ENCODE assay signal across 8 mouse cellular contexts in the genomic region with DNA sequence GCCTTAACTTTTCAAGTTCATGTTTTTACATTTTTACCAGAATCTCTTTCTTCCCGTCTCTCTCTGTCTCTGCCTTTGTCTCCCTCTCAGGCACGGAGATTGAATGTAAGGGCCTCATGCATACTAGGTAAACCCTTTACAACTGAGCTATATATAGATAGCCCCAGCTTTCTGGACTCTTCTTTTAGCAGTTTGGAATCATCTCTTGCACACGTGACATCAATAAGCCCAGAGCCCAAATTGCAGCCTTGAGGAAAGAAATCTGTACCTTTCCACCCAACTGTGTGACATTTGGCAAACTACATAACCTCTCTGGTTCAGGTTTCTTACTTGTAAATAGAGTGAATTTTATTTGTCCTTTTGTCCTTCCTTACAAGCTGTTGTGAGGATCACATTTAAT. TPM values are rescaled to one million over a fixed set of nuclear protein-coding genes. Genes with fewer than 3 reads are reported as not detected.
A peak's percentile ranks its signal among the peaks of the same experiment; 100 is the strongest.
DNase-seq lines count a peak whose midpoint lies in the region; ATAC-seq and TF ChIP-seq lines count a peak whose summit lies in the region.

No protein-coding gene starts in this region.

- no peak for ATAC-seq in kidney, embryonic 15.5 days (replicated peaks; ENCODE audit: low FRiP score)
- ATAC-seq in hindbrain, embryonic 16.5 days = no peak
- no peak for ATAC-seq in midbrain, embryonic 15.5 days (replicated peaks)

- H3K9me3 ChIP-seq in kidney, embryonic 15.5 days (replicated peaks) = no peaks in the 10 kb centered on the region
- no peaks in the 10 kb centered on the region for H3K9me3 ChIP-seq in hindbrain, embryonic 16.5 days (ENCODE audit: control insufficient read depth, low read length)
- H3K9me3 ChIP-seq in midbrain, embryonic 15.5 days = no peaks in the 10 kb centered on the region

- no peak overlapping the region for H3K27ac ChIP-seq in kidney, embryonic 15.5 days
- H3K27ac ChIP-seq in cortical plate, adult 2 months (ENCODE audit: insufficient read depth, low read length) = peak overlapping the region; percentile 99
- no peak overlapping the region; the same call in 1 of the 2 replicates for H3K27ac ChIP-seq in hindbrain, embryonic 16.5 days (ENCODE audit: low read depth, low read length)
- peak overlapping the region; percentile 97 for H3K27ac ChIP-seq in midbrain, embryonic 15.5 days

- no peaks in the 10 kb centered on the region for H3K36me3 ChIP-seq in kidney, embryonic 15.5 days
- H3K36me3 ChIP-seq in hindbrain, embryonic 16.5 days (ENCODE audit: control insufficient read depth, insufficient read depth, low read length) = no peaks in the 10 kb centered on the region
- H3K36me3 ChIP-seq in midbrain, embryonic 15.5 days (replicated peaks) = no peaks in the 10 kb centered on the region

- 37% methylated on average over 3 of the region's 3 CpGs for WGBS in kidney, embryonic 15.5 days
- WGBS in hindbrain, embryonic 16.5 days = 14% methylated on average over 3 of the region's 3 CpGs
- whole genome bisulfite sequencing in midbrain, embryonic 15.5 days = 7% methylated on average over 3 of the region's 3 CpGs

- H3K4me1 ChIP-seq in kidney, embryonic 15.5 days = peaks cover 12% of the 10 kb centered on the region
- H3K4me1 ChIP-seq in cortical plate, adult 2 months (ENCODE audit: control insufficient read depth, insufficient read depth, low read length) = peaks cover 5% of the 10 kb centered on the region; the same call in 1 of the 2 replicates
- H3K4me1 ChIP-seq in hindbrain, embryonic 16.5 days (ENCODE audit: control insufficient read depth, insufficient read depth, low read depth, low read length) = peaks cover 12% of the 10 kb centered on the region
- H3K4me1 ChIP-seq in midbrain, embryonic 15.5 days = peaks cover 37% of the 10 kb centered on the region

- H3K4me3 ChIP-seq in kidney, embryonic 15.5 days (replicated peaks) = peak overlapping the region; percentile 93
- H3K4me3 ChIP-seq in cortical plate, adult 2 months (ENCODE audit: insufficient read depth, low read length) = peak overlapping the region; percentile 99
- peak overlapping the region; percentile 76 for H3K4me3 ChIP-seq in hindbrain, embryonic 16.5 days (ENCODE audit: low read length)
- peak overlapping the region; percentile 84 for H3K4me3 ChIP-seq in midbrain, embryonic 15.5 days

- no peak for TF ChIP-seq CTCF in cortical plate, adult 2 months (IDR thresholded peaks at IDR 0.05; ENCODE audit: extremely low read depth, insufficient read depth, low read length)

- TF ChIP-seq POLR2A in cortical plate, adult 2 months (IDR thresholded peaks at IDR 0.05; ENCODE audit: extremely low read depth, insufficient read depth, low read length) = no peak

- H3K4me2 ChIP-seq in kidney, embryonic 15.5 days = peak overlapping the region; percentile 94
- peak overlapping the region; percentile 69 for H3K4me2 ChIP-seq in hindbrain, embryonic 16.5 days (ENCODE audit: low read length)
- H3K4me2 ChIP-seq in midbrain, embryonic 15.5 days = peak overlapping the region; percentile 65

- no peak for DNase-seq in kidney, adult 8-10 months
- DNase-seq in right cerebral cortex, adult 2 months (ENCODE audit: low spot score in 2 of 2) = no peak
- DNase-seq in ovary, postnatal 10 days (ENCODE audit: low spot score) = no peak
- no peak for DNase-seq in lung, adult 18-20 months

- H3K9ac ChIP-seq in kidney, embryonic 15.5 days = peak overlapping the region; percentile 75; the same call in 1 of the 2 replicates
- peak overlapping the region; percentile 96; the same call in 1 of the 2 replicates for H3K9ac ChIP-seq in hindbrain, embryonic 16.5 days (ENCODE audit: low read depth, low read length)
- H3K9ac ChIP-seq in midbrain, embryonic 15.5 days = peak overlapping the region; percentile 98

- H3K27me3 ChIP-seq in kidney, embryonic 15.5 days = no peaks in the 10 kb centered on the region
- no peaks in the 10 kb centered on the region for H3K27me3 ChIP-seq in hindbrain, embryonic 16.5 days (replicated peaks; ENCODE audit: control insufficient read depth, insufficient read depth, low read length)
- H3K27me3 ChIP-seq in midbrain, embryonic 15.5 days (replicated peaks) = no peaks in the 10 kb centered on the region

RNA-seq across cellular contexts. Expression of a gene that starts 1.5 kb away (rescaled TPM):
- polyA plus RNA-seq in kidney, embryonic 15.5 days (2015; fragmentation: Nextera tagmentation; extraction: Ambion mirVana) = 14.8 and 16.1 TPM in 2 replicates
- polyA plus RNA-seq in cortical plate, adult 2 months (2012; rRNA removed) = 115 and 116 TPM in 2 replicates
- polyA plus RNA-seq in hindbrain, embryonic 16.5 days (2015; fragmentation: Nextera tagmentation; extraction: Ambion mirVana) = 23.6 and 26.8 TPM in 2 replicates
- polyA plus RNA-seq in midbrain, embryonic 15.5 days (2015; fragmentation: Nextera tagmentation; extraction: Ambion mirVana) = 36.2 and 37.0 TPM in 2 replicates

RNA-seq across cellular contexts. Expression of a gene that starts 34.9 kb away (rescaled TPM):
- polyA plus RNA-seq in kidney, embryonic 15.5 days (2015; fragmentation: Nextera tagmentation; extraction: Ambion mirVana) = 283 and 322 TPM in 2 replicates
- polyA plus RNA-seq in cortical plate, adult 2 months (2012; rRNA removed) = 390 and 417 TPM in 2 replicates
- polyA plus RNA-seq in hindbrain, embryonic 16.5 days (2015; fragmentation: Nextera tagmentation; extraction: Ambion mirVana) = 197 and 208 TPM in 2 replicates
- polyA plus RNA-seq in midbrain, embryonic 15.5 days (2015; fragmentation: Nextera tagmentation; extraction: Ambion mirVana) = 190 and 192 TPM in 2 replicates

Comparison
In these comparisons a context has a peak if more than half of its experiments do, and no peak if none do; other contexts are left out.
1. H3K27ac ChIP-seq: peak in cortical plate, adult 2 months (single experiment) and midbrain, embryonic 15.5 days (single experiment); none in kidney, embryonic 15.5 days (single experiment) and hindbrain, embryonic 16.5 days (single experiment).
2. Peak in every context shown above with its lines, with median percentiles within 50 percentile points of each other: H3K4me2 ChIP-seq, H3K4me3 ChIP-seq and H3K9ac ChIP-seq.